Mouse (Mus musculus) spleen, adult 2 months (tissue): ENCODE measurements around the gene Tbx15.

Experiments
- CTCF ChIP-seq: fragments of 200-500 bp; IDR thresholded peaks from 2 replicates; pipeline ENCODE4 v1.5.1; 2011; ENCODE audit warnings: mild to moderate bottlenecking, inconsistent platforms; ENCODE audit not compliant: insufficient read depth, insufficient read length, insufficient replicate concordance; ENCODE audit errors: extremely low read depth
- POLR2A ChIP-seq: fragments of 200-500 bp; IDR thresholded peaks from 2 replicates; pipeline ENCODE4 v1.6.1; 2011; ENCODE audit warnings: low read depth, low read length, inconsistent platforms

- TF ChIP-seq CTCF (no peak), POLR2A (no peak)
Observed at GRCm38 (mm10) chr3:99288302-99288701, 48.1 kb downstream of the Tbx15 start.
